In genomic region chr11:70539877-70540587, GRCm38 (mm10) we compare ENCODE assay signal across 8 mouse cellular contexts. TPM values are rescaled to one million over a fixed set of nuclear protein-coding genes. Genes with fewer than 3 reads are reported as not detected.
DNase-seq lines count a peak whose midpoint lies in the region; ATAC-seq and TF ChIP-seq lines count a peak whose summit lies in the region.

Gene Pld2 (plus strand): TSS chr11:70540064.

- peak within 1 kb of the TSS; percentile 69 for H3K9ac ChIP-seq in ES-E14 (ENCODE audit: insufficient read depth, low read depth, low read length, poor library complexity, severe bottlenecking)
- peak within 1 kb of the TSS; percentile 58 for H3K9ac ChIP-seq in lung, postnatal 0 days (replicated peaks; ENCODE audit: low read depth)

- peak within 1 kb of the TSS; percentile 59 to 71 for H3K4me3 ChIP-seq in ES-E14 (ENCODE audit: insufficient read depth in 1 of 2, low read depth in 1 of 2, low read length in 2 of 2, poor library complexity in 1 of 2, severe bottlenecking in 1 of 2)
- H3K4me3 ChIP-seq in lung, postnatal 0 days (ENCODE audit: low read depth, low read length) = peak within 1 kb of the TSS; percentile 62

- no peaks in the 10 kb centered on the region for H3K9me3 ChIP-seq in ES-E14 (ENCODE audit: control insufficient read depth, insufficient read depth, low read depth, low read length)
- no peaks in the 10 kb centered on the region for H3K9me3 ChIP-seq in lung, postnatal 0 days (ENCODE audit: low read length)

- TF ChIP-seq EP300 in lung, postnatal 0 days (IDR thresholded peaks at IDR 0.05) = no peak

- TF ChIP-seq CTCF in lung, postnatal 0 days (IDR thresholded peaks at IDR 0.05) = peak; percentile 82

- H3K4me2 ChIP-seq in lung, postnatal 0 days (replicated peaks; ENCODE audit: low read depth, low read length) = peak within 1 kb of the TSS; percentile 77

- H3K27me3 ChIP-seq in lung, postnatal 0 days (replicated peaks; ENCODE audit: insufficient read depth, low read length) = no peaks in the 10 kb centered on the region

- H3K27ac ChIP-seq in ES-E14 (ENCODE audit: insufficient read depth, low read depth, low read length, poor library complexity, severe bottlenecking) = no peak within 1 kb of the TSS
- peak within 1 kb of the TSS; percentile 87 for H3K27ac ChIP-seq in lung, postnatal 0 days (ENCODE audit: low read length)

- ATAC-seq in frontal cortex, adult (ENCODE audit: low TSS enrichment) = peak; percentile 88
- ATAC-seq in hematopoietic stem cell, adult 5-6 weeks (replicated peaks in 1 of 2; ENCODE audit: insufficient read depth in 1 of 2, low FRiP score in 2 of 2, low TSS enrichment in 1 of 2, low read depth in 1 of 2, poor library complexity in 2 of 2, severe bottlenecking in 2 of 2) = peak; percentile 90 to 91
- ATAC-seq in lung, postnatal 0 days = peak; percentile 99

- in situ Hi-C loops in ES-E14 (cut with MboI; ENCODE audit: low sequenced_read_pairs in 2 of 2, unreplicated experiment in 2 of 2) = no loop called here

- H3K4me1 ChIP-seq in ES-E14 (ENCODE audit: control insufficient read depth in 2 of 2, insufficient read depth in 2 of 2, low read length in 2 of 2, poor library complexity in 1 of 2) = no peaks in the 10 kb centered on the region
- H3K4me1 ChIP-seq in lung, postnatal 0 days (ENCODE audit: insufficient read depth, low read depth, low read length) = peaks cover 3% of the 10 kb centered on the region; the same call in 1 of the 2 replicates

- no peaks in the 10 kb centered on the region for H3K36me3 ChIP-seq in ES-E14 (ENCODE audit: control insufficient read depth, insufficient read depth, low read length, poor library complexity, severe bottlenecking)
- H3K36me3 ChIP-seq in lung, postnatal 0 days (ENCODE audit: insufficient read depth, low read length) = no peaks in the 10 kb centered on the region

- WGBS in lung, postnatal 0 days = under 1% methylated on average over 58 of the region's 65 CpGs

- DNase-seq in ES-E14 (ENCODE audit: low read depth, low spot score) = peak; percentile 58
- peak; percentile 71 for DNase-seq in c-Kit-positive CD71-positive TER-119-negative erythroid progenitor cells, embryonic 14.5 days (ENCODE audit: low read depth)
- peak; percentile 81 to 85 for DNase-seq in layer of hippocampus, postnatal 10 days (ENCODE audit: low spot score in 2 of 2)
- peak; percentile 95 for DNase-seq in lung, postnatal 0 days (ENCODE audit: low spot score)
- peak; percentile 74 for DNase-seq in ovary, postnatal 10 days (ENCODE audit: low spot score)
- peak; percentile 84 for DNase-seq in thymus, postnatal 0 days (ENCODE audit: low spot score)

TF ChIP-seq in ES-E14, 5 proteins besides CTCF, POLR2A, EP300 and RAD21:
- TF ChIP-seq ZC3H11A (IDR thresholded peaks at IDR 0.05; ENCODE audit: borderline replicate concordance, low read depth, low read length) = no peak
- TF ChIP-seq ZNF384 (IDR thresholded peaks at IDR 0.05; ENCODE audit: low read depth, low read length) = no peak
- no peak for TF ChIP-seq MAFK (IDR thresholded peaks at IDR 0.05; ENCODE audit: insufficient read depth, low read depth, low read length)
- TF ChIP-seq CHD2 (IDR thresholded peaks at IDR 0.05; ENCODE audit: low read depth, low read length) = no peak
- no peak for TF ChIP-seq HCFC1 (IDR thresholded peaks at IDR 0.05; ENCODE audit: borderline replicate concordance, insufficient read depth, low read length)

RNA-seq across cellular contexts. Expression of gene Pld2, which starts in this region (rescaled TPM):
- total RNA-seq in ES-E14 (2012; rRNA removed) = 4.4 and 6.3 TPM in 2 replicates
- total RNA-seq in hematopoietic stem cell, adult 5-6 weeks (2017) = 5.5 and 14.4 TPM in 2 replicates
- 10 to 100 TPM; 25.0 to 25.6 TPM for total RNA-seq in layer of hippocampus, postnatal 10 days (2021)
- 10.8 and 13.5 TPM in 2 replicates for polyA plus RNA-seq in lung, postnatal 0 days (2015; fragmentation: Nextera tagmentation; extraction: Ambion mirVana)
- 2.0 and 2.7 TPM in 2 replicates for polyA plus RNA-seq in thymus, postnatal 0 days (2015; fragmentation: Nextera tagmentation; extraction: Ambion mirVana)
